Mouse (Mus musculus): ENCODE data around the gene Eya4. TPM values are rescaled to one million over a fixed set of nuclear protein-coding genes. Genes with fewer than 3 reads are reported as not detected.
A peak's percentile ranks its signal among the peaks of the same experiment; 100 is the strongest.

Eya4 gene
- polyA plus RNA-seq, 1 experiment from 2014 or later: 5.0 TPM

DNA sequence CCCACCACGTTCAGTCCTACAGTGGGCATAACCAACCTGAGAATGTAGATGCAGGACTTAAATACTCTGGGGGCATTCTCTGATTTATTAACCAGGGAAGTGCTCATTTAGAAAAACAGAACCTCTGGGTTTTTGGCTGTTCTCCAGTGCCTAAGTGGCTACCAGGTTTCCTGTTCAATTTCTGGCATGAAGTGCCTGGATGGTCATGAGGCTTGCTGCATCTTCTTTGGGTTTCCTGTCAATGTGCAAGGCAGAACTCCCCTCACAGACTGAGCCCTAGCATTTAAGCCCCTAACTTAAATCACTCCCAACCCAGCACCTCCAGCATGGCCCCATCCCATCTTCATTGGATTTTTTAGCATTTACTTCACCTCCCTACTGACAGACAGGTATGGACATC is 13.3 kb downstream of the Eya4 start:
- 81% methylated on average over 1 of the region's 1 CpGs for WGBS
- no peak for ATAC-seq (ENCODE audit: low FRiP score)
- Histone ChIP-seq H3K4me2 (replicated peaks; ENCODE audit: low read depth, low read length) (no peak overlapping the region), H3K9me3 (ENCODE audit: control insufficient read depth, low read length) (no peaks in the 10 kb centered on the region), H3K27ac (ENCODE audit: low read depth, low read length) (no peak overlapping the region), H3K4me3 (ENCODE audit: low read depth, low read length) (no peak overlapping the region), H3K9ac (ENCODE audit: low read depth, low read length) (no peak overlapping the region), H3K4me1 (replicated peaks; ENCODE audit: control insufficient read depth, insufficient read depth, low read length) (no peaks in the 10 kb centered on the region), H3K36me3 (ENCODE audit: control insufficient read depth, insufficient read depth, low read length) (no peaks in the 10 kb centered on the region), H3K27me3 (ENCODE audit: control insufficient read depth, insufficient read depth, low read length) (no peaks in the 10 kb centered on the region)
- DNase-seq (ENCODE audit: low spot score): no peak

DNA sequence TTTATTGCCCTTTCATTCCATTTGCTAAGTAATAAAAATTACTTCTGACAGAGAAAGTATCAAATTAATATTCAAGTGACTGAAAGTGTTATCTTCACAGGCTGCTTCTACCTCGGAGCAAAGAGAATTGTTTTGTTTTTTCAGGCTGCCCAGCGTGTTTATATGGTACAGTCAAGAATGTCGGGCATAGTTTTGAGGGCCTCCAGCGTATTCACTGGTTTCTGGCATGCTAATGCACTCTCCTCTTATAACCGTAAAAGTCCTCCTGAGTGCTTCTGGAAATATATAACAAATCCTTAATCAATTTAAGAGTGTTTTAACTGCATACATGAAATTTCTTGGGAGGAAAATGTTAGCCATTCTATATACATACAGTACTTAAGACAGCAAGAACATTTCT is 17.8 kb downstream of the Eya4 start:
- no peak overlapping the region for H3K27ac ChIP-seq (ENCODE audit: low read depth, low read length)
- no peak overlapping the region for H3K4me3 ChIP-seq (ENCODE audit: low read depth, low read length)
- no peaks in the 10 kb centered on the region for H3K36me3 ChIP-seq (ENCODE audit: control insufficient read depth, insufficient read depth, low read length)
- WGBS: 81% methylated on average over 5 of the region's 5 CpGs
- no peaks in the 10 kb centered on the region for H3K27me3 ChIP-seq (ENCODE audit: control insufficient read depth, insufficient read depth, low read length)
- no peak overlapping the region for H3K9ac ChIP-seq (ENCODE audit: low read depth, low read length)
- no peaks in the 10 kb centered on the region for H3K4me1 ChIP-seq (replicated peaks; ENCODE audit: control insufficient read depth, insufficient read depth, low read length)
- H3K9me3 ChIP-seq (ENCODE audit: control insufficient read depth, low read length): no peaks in the 10 kb centered on the region
- no peak overlapping the region for H3K4me2 ChIP-seq (replicated peaks; ENCODE audit: low read depth, low read length)
- DNase-seq (ENCODE audit: low spot score) (no peak), ATAC-seq (ENCODE audit: low FRiP score) (no peak)

DNA sequence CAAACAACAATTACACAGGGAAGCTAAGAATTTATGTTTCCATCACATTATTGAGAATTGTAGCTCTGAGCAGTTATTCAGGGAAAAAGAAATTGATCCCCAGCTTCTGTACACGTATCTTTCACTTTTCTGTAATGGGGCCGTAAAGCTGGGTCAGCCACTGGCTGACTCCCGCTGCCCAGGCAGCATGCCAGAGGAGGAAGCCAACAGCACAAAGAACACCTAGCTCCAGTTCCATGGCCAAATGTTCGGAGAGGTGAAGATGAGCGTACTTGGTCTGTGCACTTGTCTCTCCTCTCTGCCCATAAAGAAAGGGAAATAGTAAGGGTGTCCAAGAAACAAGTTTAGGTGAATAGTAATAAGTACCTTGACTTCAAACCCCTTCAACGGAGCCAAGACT is 22.9 kb downstream of the Eya4 start:
- no peaks in the 10 kb centered on the region for H3K9me3 ChIP-seq (ENCODE audit: control insufficient read depth, low read length)
- no peak for DNase-seq (ENCODE audit: low spot score)
- no peaks in the 10 kb centered on the region for H3K36me3 ChIP-seq (ENCODE audit: control insufficient read depth, insufficient read depth, low read length)
- no peaks in the 10 kb centered on the region for H3K27me3 ChIP-seq (ENCODE audit: control insufficient read depth, insufficient read depth, low read length)
- no peaks in the 10 kb centered on the region for H3K4me1 ChIP-seq (replicated peaks; ENCODE audit: control insufficient read depth, insufficient read depth, low read length)
- no peak overlapping the region for H3K9ac ChIP-seq (ENCODE audit: low read depth, low read length)
- no peak overlapping the region for H3K27ac ChIP-seq (ENCODE audit: low read depth, low read length)
- no peak overlapping the region for H3K4me2 ChIP-seq (replicated peaks; ENCODE audit: low read depth, low read length)
- no peak for ATAC-seq (ENCODE audit: low FRiP score)
- 94% methylated on average over 6 of the region's 6 CpGs for WGBS
- H3K4me3 ChIP-seq (ENCODE audit: low read depth, low read length): no peak overlapping the region

DNA sequence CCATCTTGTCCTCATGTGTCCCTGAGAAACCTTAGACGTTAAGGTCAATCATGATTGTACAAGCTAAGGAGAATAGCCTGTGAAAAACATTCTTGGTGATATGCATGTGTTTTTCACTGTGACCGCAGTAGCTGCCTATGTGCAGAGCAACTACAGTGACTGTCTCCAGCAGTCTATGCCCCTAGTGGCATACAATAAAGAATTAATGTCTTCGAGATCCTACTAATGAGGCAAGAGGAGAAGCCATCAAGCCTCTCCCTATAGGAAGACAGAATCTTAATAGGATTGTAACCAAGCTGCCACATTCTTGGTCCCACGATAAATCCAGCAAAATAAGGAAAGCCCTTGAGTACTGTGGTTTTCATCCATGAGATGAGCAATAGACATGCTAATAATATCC is 28.3 kb downstream of the Eya4 start:
- DNase-seq (ENCODE audit: low spot score) (no peak), ATAC-seq (ENCODE audit: low FRiP score) (no peak)
- Histone ChIP-seq H3K36me3 (ENCODE audit: control insufficient read depth, insufficient read depth, low read length) (no peaks in the 10 kb centered on the region), H3K27me3 (ENCODE audit: control insufficient read depth, insufficient read depth, low read length) (no peaks in the 10 kb centered on the region), H3K4me3 (ENCODE audit: low read depth, low read length) (no peak overlapping the region), H3K4me2 (replicated peaks; ENCODE audit: low read depth, low read length) (no peak overlapping the region), H3K4me1 (replicated peaks; ENCODE audit: control insufficient read depth, insufficient read depth, low read length) (no peaks in the 10 kb centered on the region), H3K27ac (ENCODE audit: low read depth, low read length) (no peak overlapping the region), H3K9me3 (ENCODE audit: control insufficient read depth, low read length) (no peaks in the 10 kb centered on the region), H3K9ac (ENCODE audit: low read depth, low read length) (no peak overlapping the region)
- WGBS: 92% methylated on average over 4 of the region's 4 CpGs

DNA sequence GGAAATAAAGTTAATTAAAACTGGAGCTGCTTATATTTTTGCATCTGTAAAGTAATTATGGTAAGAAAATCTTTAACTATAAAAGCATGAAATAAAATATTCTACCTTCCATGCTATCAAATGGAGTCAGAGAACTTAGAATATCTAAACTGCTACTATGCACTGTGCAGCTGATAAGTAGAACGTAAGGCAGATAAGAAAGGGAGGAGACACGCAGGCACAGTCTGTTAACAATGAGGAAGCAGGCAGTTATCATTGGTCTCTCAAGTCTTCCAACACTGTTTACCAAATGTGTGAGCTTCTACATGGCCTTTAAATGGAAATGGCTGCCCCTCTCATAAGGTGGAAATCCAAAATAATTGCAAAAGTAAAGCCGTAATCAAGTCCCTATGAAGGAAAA is 55.0 kb downstream of the Eya4 start:
- Histone ChIP-seq H3K27me3 (ENCODE audit: control insufficient read depth, insufficient read depth, low read length) (no peaks in the 10 kb centered on the region), H3K27ac (ENCODE audit: low read depth, low read length) (no peak overlapping the region), H3K9me3 (ENCODE audit: control insufficient read depth, low read length) (no peaks in the 10 kb centered on the region), H3K4me2 (replicated peaks; ENCODE audit: low read depth, low read length) (no peak overlapping the region), H3K9ac (ENCODE audit: low read depth, low read length) (no peak overlapping the region), H3K36me3 (ENCODE audit: control insufficient read depth, insufficient read depth, low read length) (no peaks in the 10 kb centered on the region), H3K4me1 (replicated peaks; ENCODE audit: control insufficient read depth, insufficient read depth, low read length) (no peaks in the 10 kb centered on the region), H3K4me3 (ENCODE audit: low read depth, low read length) (no peak overlapping the region)
- WGBS: 90% methylated on average over 3 of the region's 3 CpGs
- DNase-seq (ENCODE audit: low spot score) (no peak), ATAC-seq (ENCODE audit: low FRiP score) (no peak)

DNA sequence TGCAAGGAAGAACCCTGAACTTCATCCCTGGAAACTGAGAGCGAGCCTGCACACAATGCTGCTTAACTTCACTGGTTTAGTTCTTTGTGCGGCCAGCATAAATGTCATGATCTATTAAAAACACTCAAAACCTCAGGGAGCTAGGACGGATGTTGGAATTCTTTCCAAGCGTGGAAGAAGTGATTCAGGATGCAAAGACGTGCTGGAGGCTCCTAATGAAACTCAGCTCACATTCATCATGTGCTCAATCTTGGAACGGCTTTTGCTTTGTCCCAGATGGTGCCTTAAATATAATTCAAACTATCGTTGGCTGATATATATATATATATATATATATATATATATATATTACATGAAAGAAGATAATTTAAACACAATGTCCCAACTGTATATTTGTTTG is 58.1 kb downstream of the Eya4 start:
- no peak overlapping the region for H3K4me3 ChIP-seq (ENCODE audit: low read depth, low read length)
- no peaks in the 10 kb centered on the region for H3K27me3 ChIP-seq (ENCODE audit: control insufficient read depth, insufficient read depth, low read length)
- no peak for DNase-seq (ENCODE audit: low spot score)
- no peaks in the 10 kb centered on the region for H3K36me3 ChIP-seq (ENCODE audit: control insufficient read depth, insufficient read depth, low read length)
- ATAC-seq (ENCODE audit: low FRiP score): no peak
- H3K9ac ChIP-seq (ENCODE audit: low read depth, low read length): no peak overlapping the region
- H3K27ac ChIP-seq (ENCODE audit: low read depth, low read length): no peak overlapping the region
- no peak overlapping the region for H3K4me2 ChIP-seq (replicated peaks; ENCODE audit: low read depth, low read length)
- WGBS: 74% methylated on average over 7 of the region's 7 CpGs
- H3K4me1 ChIP-seq (replicated peaks; ENCODE audit: control insufficient read depth, insufficient read depth, low read length): no peaks in the 10 kb centered on the region
- H3K9me3 ChIP-seq (ENCODE audit: control insufficient read depth, low read length): no peaks in the 10 kb centered on the region

DNA sequence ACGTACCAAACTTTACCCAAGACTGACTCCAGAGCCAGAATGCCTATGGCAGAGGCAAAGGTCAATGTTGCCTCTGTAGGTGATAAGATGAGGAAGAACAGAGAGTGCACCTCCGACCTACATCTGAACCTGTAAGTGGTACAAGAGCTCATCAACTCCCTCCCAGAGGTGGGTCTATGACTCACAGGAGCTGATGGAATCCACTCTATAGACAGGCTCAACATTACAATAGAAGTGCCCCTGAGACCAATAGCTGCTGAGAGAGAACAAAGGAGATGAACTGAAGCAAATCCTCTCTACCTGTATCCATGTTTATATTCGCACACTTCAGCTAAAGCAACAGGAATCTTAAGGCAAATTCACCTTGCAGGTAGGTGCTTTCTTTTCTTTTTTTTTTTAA is 73.2 kb downstream of the Eya4 start:
- ATAC-seq (ENCODE audit: low FRiP score) (no peak), DNase-seq (ENCODE audit: low spot score) (no peak)
- Histone ChIP-seq H3K36me3 (ENCODE audit: control insufficient read depth, insufficient read depth, low read length) (no peaks in the 10 kb centered on the region), H3K4me1 (replicated peaks; ENCODE audit: control insufficient read depth, insufficient read depth, low read length) (no peaks in the 10 kb centered on the region), H3K27ac (ENCODE audit: low read depth, low read length) (no peak overlapping the region), H3K4me3 (ENCODE audit: low read depth, low read length) (no peak overlapping the region), H3K9me3 (ENCODE audit: control insufficient read depth, low read length) (no peaks in the 10 kb centered on the region), H3K4me2 (replicated peaks; ENCODE audit: low read depth, low read length) (no peak overlapping the region), H3K9ac (ENCODE audit: low read depth, low read length) (no peak overlapping the region), H3K27me3 (ENCODE audit: control insufficient read depth, insufficient read depth, low read length) (no peaks in the 10 kb centered on the region)
- 88% methylated on average over 3 of the region's 3 CpGs for WGBS

DNA sequence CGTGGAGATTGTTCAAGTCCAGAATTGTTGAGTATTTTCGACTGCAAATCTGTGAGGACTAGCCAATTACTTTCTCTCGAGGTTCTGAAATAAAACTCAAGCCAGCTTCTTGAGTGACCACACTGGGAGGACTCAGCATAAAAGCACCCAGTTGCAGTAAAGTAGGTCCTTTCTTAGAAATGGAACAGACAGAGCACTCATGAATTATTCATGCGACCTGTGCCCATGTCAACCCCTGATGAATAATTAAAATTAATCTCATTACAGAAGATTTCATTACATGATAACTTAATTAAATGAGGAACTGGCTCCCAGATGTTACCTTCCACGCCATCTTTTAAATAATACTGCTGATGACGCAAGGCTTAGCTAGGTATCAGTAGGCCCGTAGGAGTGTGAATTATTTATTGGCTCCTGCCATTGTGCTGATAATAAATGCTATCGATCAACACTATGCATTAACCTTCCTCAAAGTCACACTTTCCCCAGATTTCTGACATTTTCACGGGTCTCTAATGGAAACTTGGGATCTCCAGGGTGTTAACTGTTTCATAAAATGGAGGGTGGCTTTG is 79.5 kb downstream of the Eya4 start:
- Histone ChIP-seq H3K4me2 (replicated peaks; ENCODE audit: low read depth, low read length) (no peak overlapping the region), H3K27ac (ENCODE audit: low read depth, low read length) (0 out of 2 replicates have a peak overlapping the region, but pooled peaks have one; percentile 33), H3K4me3 (ENCODE audit: low read depth, low read length) (no peak overlapping the region), H3K4me1 (replicated peaks; ENCODE audit: control insufficient read depth, insufficient read depth, low read length) (no peaks in the 10 kb centered on the region), H3K27me3 (ENCODE audit: control insufficient read depth, insufficient read depth, low read length) (no peaks in the 10 kb centered on the region), H3K9ac (ENCODE audit: low read depth, low read length) (no peak overlapping the region), H3K36me3 (ENCODE audit: control insufficient read depth, insufficient read depth, low read length) (no peaks in the 10 kb centered on the region), H3K9me3 (ENCODE audit: control insufficient read depth, low read length) (no peaks in the 10 kb centered on the region)
- ATAC-seq (ENCODE audit: low FRiP score) (peak; percentile 87), DNase-seq (ENCODE audit: low spot score) (peak; percentile 23)
- WGBS: 55% methylated on average over 9 of the region's 9 CpGs

DNA sequence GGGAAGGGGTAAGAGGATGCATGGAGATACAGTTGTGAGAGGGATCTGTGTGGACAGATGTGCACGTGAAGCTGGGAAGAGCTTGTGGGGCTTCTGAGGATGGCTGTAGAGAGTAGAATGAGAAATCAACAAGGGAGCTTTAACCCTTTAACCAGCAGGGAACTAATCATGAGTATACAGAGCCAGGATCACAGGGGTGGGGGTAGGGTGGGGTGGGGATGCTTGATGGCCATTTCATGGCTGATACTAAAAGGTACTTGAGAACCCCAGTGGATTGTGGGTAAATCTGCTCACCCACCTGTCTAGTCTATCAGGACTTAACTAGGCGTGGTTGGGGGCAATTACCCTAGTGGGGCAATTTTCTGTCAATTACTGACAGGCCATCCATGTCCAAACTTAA is 80.1 kb downstream of the Eya4 start:
- Histone ChIP-seq H3K9ac (ENCODE audit: low read depth, low read length) (no peak overlapping the region), H3K4me1 (replicated peaks; ENCODE audit: control insufficient read depth, insufficient read depth, low read length) (no peaks in the 10 kb centered on the region), H3K27me3 (ENCODE audit: control insufficient read depth, insufficient read depth, low read length) (no peaks in the 10 kb centered on the region), H3K4me2 (replicated peaks; ENCODE audit: low read depth, low read length) (no peak overlapping the region), H3K9me3 (ENCODE audit: control insufficient read depth, low read length) (no peaks in the 10 kb centered on the region), H3K36me3 (ENCODE audit: control insufficient read depth, insufficient read depth, low read length) (no peaks in the 10 kb centered on the region), H3K27ac (ENCODE audit: low read depth, low read length) (no peak overlapping the region), H3K4me3 (ENCODE audit: low read depth, low read length) (no peak overlapping the region)
- DNase-seq (ENCODE audit: low spot score) (no peak), ATAC-seq (ENCODE audit: low FRiP score) (peak; percentile 56; the same call in 1 of the 2 replicates)
- WGBS: 72% methylated on average over 2 of the region's 2 CpGs
